Mouse (Mus musculus) adipocyte (in vitro differentiated cells): ENCODE data around the gene Wnt16.
A peak's percentile ranks its signal among the peaks of the same experiment; 100 is the strongest.

ENCODE experiments used
- DNase-seq: peaks from one replicate; pipeline ENCODE4 v3.0.0-alpha.2; 2016; ENCODE audit warnings: low spot score

Gene Wnt16

GRCm38 (mm10) chr6:22326289-22326688 lies 38.3 kb downstream of the Wnt16 start:
- no peak for DNase-seq

GRCm38 (mm10) chr6:22327091-22327490 lies 39.1 kb downstream of the Wnt16 start:
- no peak for DNase-seq

GRCm38 (mm10) chr6:22327931-22328330 lies 39.9 kb downstream of the Wnt16 start:
- no peak for DNase-seq

GRCm38 (mm10) chr6:22330169-22330960 lies 42.3 kb downstream of the Wnt16 start:
- no peak for DNase-seq

GRCm38 (mm10) chr6:22332548-22332947 lies 44.5 kb downstream of the Wnt16 start:
- DNase-seq, result no peak

GRCm38 (mm10) chr6:22339763-22340542 lies 51.9 kb downstream of the Wnt16 start:
- DNase-seq, result no peak

- no peak for DNase-seq
Observed at GRCm38 (mm10) chr6:22340779-22341178, 52.8 kb downstream of the Wnt16 start.

GRCm38 (mm10) chr6:22343292-22343691 lies 55.3 kb downstream of the Wnt16 start:
- no peak for DNase-seq

- DNase-seq, result no peak
Observed at GRCm38 (mm10) chr6:22343706-22344105, 55.7 kb downstream of the Wnt16 start.

GRCm38 (mm10) chr6:22344443-22344842 lies 56.4 kb downstream of the Wnt16 start:
- no peak for DNase-seq

GRCm38 (mm10) chr6:22347132-22347902 lies 59.3 kb downstream of the Wnt16 start:
- peak; percentile 22 for DNase-seq
